Mouse (Mus musculus) spleen, adult 2 months (tissue): ENCODE data around the gene Abca12. TPM values are rescaled to one million over a fixed set of nuclear protein-coding genes. Genes with fewer than 3 reads are reported as not detected.

Experiments
- DNase-seq, 2 experiments: peaks; one replicate each; pipeline versions ENCODE4 v3.0.0 to v3.0.0-alpha.2; 2012 to 2021; ENCODE audit warnings: low spot score in 2 of 2, low read depth in 1 of 2
- H3K27ac ChIP-seq: fragments of 200-500 bp; 2 replicates; pipeline ENCODE4 v1.5.1; 2012; ENCODE audit warnings: low read length, inconsistent platforms; ENCODE audit not compliant: insufficient read depth
- H3K27me3 ChIP-seq: fragments of 200-500 bp; 2 replicates; pipeline ENCODE4 v1.6.1; 2012; ENCODE audit warnings: mild to moderate bottlenecking, moderate library complexity, low read length, inconsistent platforms; ENCODE audit not compliant: control insufficient read depth, insufficient read depth
- H3K36me3 ChIP-seq: fragments of 200-500 bp; 2 replicates; pipeline ENCODE4 v1.6.1; 2012; ENCODE audit warnings: mild to moderate bottlenecking, low read length, inconsistent platforms; ENCODE audit not compliant: control insufficient read depth, insufficient read depth
- H3K4me1 ChIP-seq: fragments of 200-500 bp; 2 replicates; pipeline ENCODE4 v1.6.1; 2011; ENCODE audit warnings: inconsistent platforms; ENCODE audit not compliant: control insufficient read depth, insufficient read depth, insufficient read length
- H3K4me3 ChIP-seq: fragments of 200-500 bp; 2 replicates; pipeline ENCODE4 v1.5.1; 2011; ENCODE audit warnings: mild to moderate bottlenecking, inconsistent platforms; ENCODE audit not compliant: insufficient read depth, insufficient read length; ENCODE audit errors: extremely low read depth
- CTCF ChIP-seq: fragments of 200-500 bp; IDR thresholded peaks from 2 replicates; pipeline ENCODE4 v1.5.1; 2011; ENCODE audit warnings: mild to moderate bottlenecking, inconsistent platforms; ENCODE audit not compliant: insufficient read depth, insufficient read length, insufficient replicate concordance; ENCODE audit errors: extremely low read depth
- POLR2A ChIP-seq: fragments of 200-500 bp; IDR thresholded peaks from 2 replicates; pipeline ENCODE4 v1.6.1; 2011; ENCODE audit warnings: low read depth, low read length, inconsistent platforms
- WGBS: fragments of 180-500 bp; shearing (Covaris S2); methylation state at CpG from one replicate; pipeline ENCODE4 v1.1.7; 2018; 5-methylcytosine and 5-hydroxymethylcytosine counted together
- polyA plus RNA-seq: library from polyadenylated mRNA; depleted of rRNA; stranded (reverse); fragments of >200 nt; gene quantifications from 2 replicates; pipeline ENCODE4 v1.2.3, GENCODE M21; 2012

The Abca12 gene
- polyA plus RNA-seq, 1 experiment: not detected

DNA sequence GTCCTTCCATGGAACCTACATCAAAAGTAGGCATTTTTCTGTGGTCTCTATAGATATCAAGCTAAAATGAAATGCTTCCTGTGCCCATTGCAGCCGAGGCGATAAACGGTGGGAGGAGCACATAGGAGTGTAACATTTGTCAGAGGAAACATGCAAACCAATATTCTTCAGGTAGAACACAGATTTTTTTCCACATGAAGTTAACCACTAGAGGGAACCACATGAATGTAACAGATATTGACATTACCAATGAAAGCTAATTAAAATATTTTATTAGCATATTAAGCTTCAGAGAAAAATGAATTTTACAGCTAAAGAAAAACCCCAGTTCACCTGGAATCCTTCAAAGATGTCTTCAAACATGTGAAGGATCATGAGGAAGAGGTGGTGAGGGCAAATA is 144.6 kb downstream of the Abca12 start:
- TF ChIP-seq POLR2A (no peak), CTCF (no peak)

DNA sequence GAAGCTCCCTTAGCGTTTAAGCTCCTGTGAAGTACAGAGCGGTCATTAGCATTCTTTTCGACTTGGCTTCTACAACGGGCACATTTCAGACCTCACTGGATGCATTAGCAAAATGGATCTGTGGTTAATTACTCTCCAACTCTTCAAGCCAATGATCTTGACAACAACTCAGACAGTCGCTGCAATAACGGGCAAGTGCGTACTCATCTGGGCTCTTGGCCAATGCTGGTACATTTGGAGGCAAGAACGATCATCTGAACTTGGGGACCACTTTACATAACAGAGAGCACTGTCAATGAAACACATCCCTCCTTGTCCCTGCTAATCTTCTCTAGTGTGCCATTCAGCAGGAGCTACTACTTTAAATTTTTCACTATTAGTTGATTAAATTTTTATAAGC is 148.1 kb downstream of the Abca12 start:
- Histone ChIP-seq H3K27ac (no peak overlapping the region), H3K4me1 (no peaks in the 10 kb centered on the region), H3K36me3 (no peaks in the 10 kb centered on the region), H3K27me3 (no peaks in the 10 kb centered on the region), H3K4me3 (no peak overlapping the region)
- TF ChIP-seq CTCF: no peak
- TF ChIP-seq POLR2A: no peak
- 90% methylated on average over 8 of the region's 8 CpGs for WGBS
- DNase-seq: no peak

More for the DNA sequence above, 144.6 kb downstream of the Abca12 start:
- H3K4me1 ChIP-seq: no peaks in the 10 kb centered on the region
- H3K27ac ChIP-seq: no peak overlapping the region
- no peaks in the 10 kb centered on the region; the same call in 1 of the 2 replicates for H3K27me3 ChIP-seq
- H3K4me3 ChIP-seq: no peak overlapping the region
- WGBS: 92% methylated on average over 3 of the region's 3 CpGs
- H3K36me3 ChIP-seq: no peaks in the 10 kb centered on the region
- no peak for DNase-seq

DNA sequence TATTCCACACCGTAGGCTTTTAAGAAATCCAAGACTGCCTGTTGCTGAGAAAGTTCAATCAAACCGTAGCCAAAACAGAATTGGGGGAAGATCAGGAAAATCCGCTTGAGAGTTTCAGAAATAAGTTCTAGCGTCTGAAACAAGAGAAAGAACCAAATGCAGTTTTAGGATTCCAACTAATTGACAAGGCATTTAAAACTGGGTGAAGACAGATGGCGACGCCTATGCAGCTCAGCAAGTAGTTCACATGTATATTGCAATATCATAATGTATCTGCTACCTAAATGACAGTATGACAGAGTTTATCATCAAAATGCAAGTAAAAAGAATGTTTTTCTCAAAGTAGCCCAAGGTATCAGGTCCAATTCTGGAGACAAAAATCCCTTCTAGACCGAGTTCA is 151.2 kb downstream of the Abca12 start:
- TF ChIP-seq POLR2A: no peak
- TF ChIP-seq CTCF: no peak
- WGBS: 93% methylated on average over 7 of the region's 7 CpGs
- no peaks in the 10 kb centered on the region for H3K27me3 ChIP-seq
- no peaks in the 10 kb centered on the region for H3K4me1 ChIP-seq
- no peak for DNase-seq
- no peaks in the 10 kb centered on the region for H3K36me3 ChIP-seq
- no peak overlapping the region for H3K4me3 ChIP-seq
- no peak overlapping the region for H3K27ac ChIP-seq

DNA sequence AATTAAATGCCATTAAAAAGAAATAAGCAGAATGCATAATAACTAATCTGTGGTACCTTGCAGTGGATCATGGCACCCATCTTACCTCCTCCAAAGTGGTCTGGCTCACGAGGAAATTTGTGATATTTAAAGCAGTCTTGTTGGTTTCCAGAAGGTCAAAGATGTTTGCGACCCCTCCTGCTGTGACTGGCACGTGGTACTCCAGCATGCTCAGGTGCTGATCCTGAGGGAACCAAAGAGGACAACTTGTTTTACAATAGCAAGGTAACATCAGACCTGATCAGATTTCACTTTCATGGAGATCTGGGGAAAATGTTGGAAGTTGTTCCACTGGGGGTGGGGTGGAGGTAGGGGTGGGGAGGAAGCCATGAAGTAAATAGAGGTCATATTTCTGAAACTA is 170.1 kb downstream of the Abca12 start:
- TF ChIP-seq POLR2A: no peak
- TF ChIP-seq CTCF: no peak
- no peak for DNase-seq
- no peaks in the 10 kb centered on the region for H3K27me3 ChIP-seq
- 82% methylated on average over 3 of the region's 3 CpGs for WGBS
- no peak overlapping the region for H3K4me3 ChIP-seq
- H3K27ac ChIP-seq: no peak overlapping the region
- no peaks in the 10 kb centered on the region for H3K36me3 ChIP-seq
- H3K4me1 ChIP-seq: no peaks in the 10 kb centered on the region

DNA sequence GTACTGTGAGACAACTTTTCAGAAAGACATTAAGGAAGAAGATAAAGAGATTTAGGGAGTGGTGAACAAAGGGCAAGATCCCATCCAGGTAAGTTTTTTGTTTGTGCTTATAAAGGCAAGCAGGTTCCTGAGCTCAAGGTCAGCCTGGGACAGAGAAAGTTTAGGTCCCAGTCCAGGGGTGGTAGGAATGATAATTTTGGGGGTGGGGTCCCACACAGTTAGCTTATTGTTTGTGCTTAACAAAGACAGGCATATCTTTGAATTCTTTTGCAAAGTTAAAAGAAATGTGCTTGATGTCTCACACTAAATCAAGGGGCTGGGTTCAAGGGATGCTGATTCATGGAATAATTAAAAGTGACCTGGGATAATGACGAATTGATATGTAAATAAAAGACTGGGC is 173.3 kb downstream of the Abca12 start:
- 80% methylated on average over 1 of the region's 1 CpGs for WGBS
- Histone ChIP-seq H3K4me3 (no peak overlapping the region), H3K36me3 (no peaks in the 10 kb centered on the region), H3K27ac (no peak overlapping the region), H3K27me3 (no peaks in the 10 kb centered on the region), H3K4me1 (no peaks in the 10 kb centered on the region)
- TF ChIP-seq POLR2A (no peak), CTCF (no peak)
- DNase-seq: no peak

DNA sequence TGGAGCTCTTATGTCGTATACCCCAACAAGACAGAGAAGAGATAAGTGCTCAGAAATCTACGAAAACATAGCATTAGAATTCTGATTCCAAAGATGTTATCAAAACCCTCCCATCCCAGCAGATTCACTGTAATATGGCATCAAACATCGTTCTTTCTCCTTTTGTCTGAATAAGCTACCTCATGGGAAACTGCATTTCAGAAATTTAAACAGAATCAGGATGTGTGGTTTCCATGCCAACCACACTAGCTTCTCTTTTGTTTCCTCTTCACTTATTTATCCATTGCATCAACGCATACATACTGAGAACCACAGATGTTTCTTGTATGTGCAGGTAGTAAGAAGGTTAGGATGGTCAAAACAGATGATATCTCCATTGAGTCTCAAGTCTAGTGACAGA is 175.1 kb downstream of the Abca12 start:
- no peak for DNase-seq
- no peaks in the 10 kb centered on the region for H3K4me1 ChIP-seq
- no peak overlapping the region for H3K4me3 ChIP-seq
- H3K36me3 ChIP-seq: no peaks in the 10 kb centered on the region
- H3K27me3 ChIP-seq: no peaks in the 10 kb centered on the region
- TF ChIP-seq POLR2A: no peak
- no peak for TF ChIP-seq CTCF
- WGBS: 67% methylated on average over 4 of the region's 4 CpGs
- no peak overlapping the region for H3K27ac ChIP-seq

DNA sequence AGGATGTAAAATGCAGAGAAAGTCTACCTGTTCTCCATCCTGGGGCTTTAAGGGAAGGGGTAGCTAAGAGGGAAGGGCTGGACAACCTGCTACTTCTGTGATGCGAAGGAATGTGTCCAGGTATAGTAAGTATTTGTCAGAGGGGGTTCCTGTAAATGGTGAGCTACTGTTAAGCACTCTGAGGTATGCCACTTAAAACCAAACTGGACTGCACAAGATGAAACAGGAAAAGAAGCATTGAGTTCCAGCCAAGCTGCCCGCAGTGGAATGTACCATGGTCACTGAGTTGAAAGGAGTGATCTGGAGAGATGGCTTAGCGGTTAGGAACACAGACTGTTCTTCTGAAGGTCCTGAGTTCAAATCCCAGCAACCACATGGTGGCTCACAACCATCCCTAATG is 179.4 kb downstream of the Abca12 start:
- Histone ChIP-seq H3K27me3 (no peaks in the 10 kb centered on the region), H3K4me1 (no peaks in the 10 kb centered on the region), H3K36me3 (no peaks in the 10 kb centered on the region), H3K27ac (no peak overlapping the region), H3K4me3 (no peak overlapping the region)
- WGBS: 90% methylated on average over 3 of the region's 3 CpGs
- TF ChIP-seq CTCF (no peak), POLR2A (no peak)
- DNase-seq: no peak
